Mouse (Mus musculus): ENCODE data around the gene Gm20696. TPM values are rescaled to one million over a fixed set of nuclear protein-coding genes. Genes with fewer than 3 reads are reported as not detected.

The Gm20696 gene
- polyA plus RNA-seq, 1 experiment, result 3.0 TPM

GRCm38 (mm10) chr6:99519806-99520675 lies 146.6 kb downstream of the Gm20696 start:
- Histone ChIP-seq H3K4me3 (ENCODE audit: insufficient read depth, low read length) (peak overlapping the region; percentile 67), H3K4me1 (ENCODE audit: control insufficient read depth, insufficient read depth, low read length) (peaks cover 8% of the 10 kb centered on the region), H3K27ac (ENCODE audit: insufficient read depth, low read depth, low read length) (peak overlapping the region; percentile 54)
- TF ChIP-seq POLR2A (IDR thresholded peaks at IDR 0.05; ENCODE audit: borderline replicate concordance, low read depth, low read length), result no peak
- TF ChIP-seq CTCF (IDR thresholded peaks at IDR 0.05; ENCODE audit: low read depth, low read length), result no peak

GRCm38 (mm10) chr6:99519052-99519451 lies 147.5 kb downstream of the Gm20696 start:
- TF ChIP-seq CTCF (IDR thresholded peaks at IDR 0.05; ENCODE audit: low read depth, low read length) (no peak), POLR2A (IDR thresholded peaks at IDR 0.05; ENCODE audit: borderline replicate concordance, low read depth, low read length) (no peak)
- no peak overlapping the region for H3K27ac ChIP-seq (ENCODE audit: insufficient read depth, low read depth, low read length)
- peaks cover 8% of the 10 kb centered on the region for H3K4me1 ChIP-seq (ENCODE audit: control insufficient read depth, insufficient read depth, low read length)
- H3K4me3 ChIP-seq (ENCODE audit: insufficient read depth, low read length), result no peak overlapping the region

- TF ChIP-seq CTCF (IDR thresholded peaks at IDR 0.05; ENCODE audit: low read depth, low read length) (no peak), POLR2A (IDR thresholded peaks at IDR 0.05; ENCODE audit: borderline replicate concordance, low read depth, low read length) (no peak)
- Histone ChIP-seq H3K4me3 (ENCODE audit: insufficient read depth, low read length) (no peak overlapping the region), H3K4me1 (ENCODE audit: control insufficient read depth, insufficient read depth, low read length) (peaks cover 8% of the 10 kb centered on the region), H3K27ac (ENCODE audit: insufficient read depth, low read depth, low read length) (no peak overlapping the region)
These were observed 150.9 kb downstream of the Gm20696 start for GRCm38 (mm10) chr6:99515667-99516199.

- Histone ChIP-seq H3K27ac (ENCODE audit: insufficient read depth, low read depth, low read length) (no peak overlapping the region), H3K4me1 (ENCODE audit: control insufficient read depth, insufficient read depth, low read length) (no peaks in the 10 kb centered on the region), H3K4me3 (ENCODE audit: insufficient read depth, low read length) (no peak overlapping the region)
- TF ChIP-seq CTCF (IDR thresholded peaks at IDR 0.05; ENCODE audit: low read depth, low read length) (no peak), POLR2A (IDR thresholded peaks at IDR 0.05; ENCODE audit: borderline replicate concordance, low read depth, low read length) (no peak)
These were observed 154.7 kb downstream of the Gm20696 start for GRCm38 (mm10) chr6:99511862-99512261.

- Histone ChIP-seq H3K4me3 (ENCODE audit: insufficient read depth, low read length) (no peak overlapping the region), H3K27ac (ENCODE audit: insufficient read depth, low read depth, low read length) (no peak overlapping the region), H3K4me1 (ENCODE audit: control insufficient read depth, insufficient read depth, low read length) (no peaks in the 10 kb centered on the region)
- TF ChIP-seq CTCF (IDR thresholded peaks at IDR 0.05; ENCODE audit: low read depth, low read length) (no peak), POLR2A (IDR thresholded peaks at IDR 0.05; ENCODE audit: borderline replicate concordance, low read depth, low read length) (no peak)
These were observed 157.4 kb downstream of the Gm20696 start for GRCm38 (mm10) chr6:99509189-99509592.

- Histone ChIP-seq H3K4me3 (ENCODE audit: insufficient read depth, low read length) (no peak overlapping the region), H3K27ac (ENCODE audit: insufficient read depth, low read depth, low read length) (no peak overlapping the region), H3K4me1 (ENCODE audit: control insufficient read depth, insufficient read depth, low read length) (0 out of 2 replicates have a peak, but pooled peaks cover 3% of the 10 kb centered on the region)
- TF ChIP-seq CTCF (IDR thresholded peaks at IDR 0.05; ENCODE audit: low read depth, low read length) (no peak), POLR2A (IDR thresholded peaks at IDR 0.05; ENCODE audit: borderline replicate concordance, low read depth, low read length) (no peak)
These were observed 159.8 kb downstream of the Gm20696 start for GRCm38 (mm10) chr6:99506816-99507215.

GRCm38 (mm10) chr6:99503741-99504140 lies 162.9 kb downstream of the Gm20696 start:
- H3K4me3 ChIP-seq (ENCODE audit: insufficient read depth, low read length), result no peak overlapping the region
- TF ChIP-seq POLR2A (IDR thresholded peaks at IDR 0.05; ENCODE audit: borderline replicate concordance, low read depth, low read length), result no peak
- no peak for TF ChIP-seq CTCF (IDR thresholded peaks at IDR 0.05; ENCODE audit: low read depth, low read length)
- H3K4me1 ChIP-seq (ENCODE audit: control insufficient read depth, insufficient read depth, low read length), result 0 out of 2 replicates have a peak, but pooled peaks cover 3% of the 10 kb centered on the region
- no peak overlapping the region for H3K27ac ChIP-seq (ENCODE audit: insufficient read depth, low read depth, low read length)

GRCm38 (mm10) chr6:99502727-99503126 lies 163.9 kb downstream of the Gm20696 start:
- 0 out of 2 replicates have a peak, but pooled peaks cover 3% of the 10 kb centered on the region for H3K4me1 ChIP-seq (ENCODE audit: control insufficient read depth, insufficient read depth, low read length)
- TF ChIP-seq CTCF (IDR thresholded peaks at IDR 0.05; ENCODE audit: low read depth, low read length), result no peak
- no peak for TF ChIP-seq POLR2A (IDR thresholded peaks at IDR 0.05; ENCODE audit: borderline replicate concordance, low read depth, low read length)
- H3K27ac ChIP-seq (ENCODE audit: insufficient read depth, low read depth, low read length), result no peak overlapping the region
- H3K4me3 ChIP-seq (ENCODE audit: insufficient read depth, low read length), result no peak overlapping the region

- Histone ChIP-seq H3K4me1 (ENCODE audit: control insufficient read depth, insufficient read depth, low read length) (0 out of 2 replicates have a peak, but pooled peaks cover 3% of the 10 kb centered on the region), H3K27ac (ENCODE audit: insufficient read depth, low read depth, low read length) (no peak overlapping the region), H3K4me3 (ENCODE audit: insufficient read depth, low read length) (no peak overlapping the region)
- TF ChIP-seq POLR2A (IDR thresholded peaks at IDR 0.05; ENCODE audit: borderline replicate concordance, low read depth, low read length) (no peak), CTCF (IDR thresholded peaks at IDR 0.05; ENCODE audit: low read depth, low read length) (0 out of 2 replicates have a peak, but pooled peaks have one; percentile 13)
These were observed 164.3 kb downstream of the Gm20696 start for GRCm38 (mm10) chr6:99502314-99502713.

Data from bone marrow macrophage, adult 2 months (primary cell).